Mouse (Mus musculus): Measurements from ENCODE around the gene Cfap99. TPM values are rescaled to one million over a fixed set of nuclear protein-coding genes. Genes with fewer than 3 reads are reported as not detected.

Cfap99 gene
- total RNA-seq (2022): under 1 TPM in 1 of 4 experiments, not detected in 3; 0.19 TPM

DNA sequence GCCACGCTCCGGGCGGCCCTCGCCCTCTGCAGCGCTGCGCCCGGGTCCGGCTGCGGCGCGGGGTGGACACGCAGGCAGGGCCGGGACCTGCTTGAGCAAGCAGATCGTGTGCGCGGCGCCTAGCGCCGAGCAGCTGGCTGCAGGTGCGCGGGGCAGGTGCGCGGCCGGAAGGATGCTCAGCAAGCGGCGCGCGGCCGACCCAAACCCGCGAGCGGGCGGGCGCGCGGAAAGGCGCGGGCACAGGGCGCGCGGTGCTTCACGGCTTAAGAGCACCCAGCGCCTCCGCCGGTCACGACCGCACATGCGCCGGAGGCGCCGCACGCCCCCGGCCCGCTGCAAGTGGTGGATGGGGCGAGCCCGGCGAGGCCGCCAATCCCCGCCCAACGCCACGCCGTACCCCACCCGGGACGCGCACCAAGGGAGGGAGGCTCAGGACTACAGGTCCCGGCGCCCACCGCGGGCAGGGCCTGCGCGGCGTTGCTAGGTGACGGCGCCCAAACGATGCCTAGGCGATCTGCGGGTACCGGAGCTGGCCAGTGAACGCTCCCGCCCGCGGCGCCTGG, at the start of gene Cfap99, which contains the start of gene Zfyve28:
Cfap99 (plus strand) TSS at position 447 of the 563 bp plus-strand sequence.
Zfyve28 (minus strand) TSS at position 296 of the 563 bp plus-strand sequence.
- DNase-seq: peak; percentile 46

DNA sequence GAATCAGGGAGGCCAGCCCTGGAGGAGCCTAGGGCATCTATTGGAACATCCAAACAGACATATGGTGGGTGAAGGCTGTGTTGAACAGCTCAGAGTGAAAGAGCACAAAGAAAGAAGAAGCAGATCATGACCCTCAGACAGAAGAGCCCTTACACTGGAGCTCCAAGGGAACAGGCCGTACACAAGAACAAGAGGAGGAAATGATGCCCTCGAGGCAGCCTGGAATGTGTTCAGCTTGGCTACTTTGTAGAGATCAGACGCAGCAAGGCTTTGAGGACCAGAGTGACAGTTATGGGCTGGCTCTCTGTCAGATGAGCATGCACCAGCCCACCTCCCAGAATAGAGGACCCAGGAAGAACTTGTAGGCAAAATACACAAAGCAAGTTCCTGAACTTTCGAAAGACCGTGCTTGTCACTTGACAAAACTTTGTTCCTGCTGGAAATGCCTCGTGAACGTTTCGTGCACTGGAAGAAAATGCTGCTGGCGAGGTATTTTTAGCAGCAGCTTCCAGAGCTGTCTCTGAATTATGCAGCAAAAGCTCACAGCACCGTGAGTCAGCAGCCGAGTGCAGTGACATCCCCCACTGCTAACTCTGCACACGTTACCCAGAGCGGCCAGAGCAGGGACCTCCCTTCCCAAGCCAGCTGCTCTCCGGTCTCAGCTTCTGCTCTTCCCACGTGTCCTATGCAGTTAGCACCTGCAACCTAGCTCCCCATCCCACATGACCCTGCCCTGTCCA, 46.0 kb upstream of the Cfap99 start:
- peak; percentile 66 for DNase-seq

DNA sequence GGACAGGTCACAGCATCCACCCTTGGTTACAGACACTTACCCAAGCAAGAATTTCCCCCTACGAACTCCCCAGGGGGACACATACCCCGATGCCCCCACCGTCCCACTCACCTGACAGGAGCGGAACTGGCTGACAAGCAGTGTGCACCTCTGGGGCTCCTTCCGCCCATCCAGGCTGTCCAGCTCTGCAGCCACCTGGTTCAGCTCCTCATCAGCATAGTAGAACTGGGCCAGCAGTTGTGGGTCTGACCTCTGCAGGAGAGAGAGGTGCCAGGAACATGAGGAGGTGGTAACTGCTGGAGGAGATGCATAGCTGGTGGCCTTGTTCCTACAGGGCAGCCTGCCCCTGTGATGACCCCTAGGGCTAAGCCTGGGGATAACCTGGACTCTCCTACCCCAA, 45.3 kb upstream of the Cfap99 start:
- DNase-seq: no peak

DNA sequence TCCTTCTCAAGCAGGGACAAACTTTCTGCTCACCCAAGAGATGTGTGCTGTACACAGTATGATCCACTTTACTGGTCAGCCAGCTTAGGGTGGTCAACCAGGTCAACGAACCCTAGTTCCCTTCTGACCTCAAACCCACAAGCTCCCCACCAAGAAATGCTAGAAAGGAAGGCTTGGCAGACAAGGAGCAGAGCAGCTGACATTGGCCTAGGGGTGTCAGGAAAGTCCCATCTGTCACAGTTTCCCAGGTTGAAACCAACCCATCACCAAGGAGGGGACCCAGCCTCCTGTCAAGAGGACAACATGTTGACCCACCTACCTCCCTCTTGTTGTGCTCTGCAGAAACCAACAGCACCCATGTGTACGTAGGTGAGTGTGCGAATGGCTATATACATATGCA, 42.0 kb upstream of the Cfap99 start:
- DNase-seq: no peak

DNA sequence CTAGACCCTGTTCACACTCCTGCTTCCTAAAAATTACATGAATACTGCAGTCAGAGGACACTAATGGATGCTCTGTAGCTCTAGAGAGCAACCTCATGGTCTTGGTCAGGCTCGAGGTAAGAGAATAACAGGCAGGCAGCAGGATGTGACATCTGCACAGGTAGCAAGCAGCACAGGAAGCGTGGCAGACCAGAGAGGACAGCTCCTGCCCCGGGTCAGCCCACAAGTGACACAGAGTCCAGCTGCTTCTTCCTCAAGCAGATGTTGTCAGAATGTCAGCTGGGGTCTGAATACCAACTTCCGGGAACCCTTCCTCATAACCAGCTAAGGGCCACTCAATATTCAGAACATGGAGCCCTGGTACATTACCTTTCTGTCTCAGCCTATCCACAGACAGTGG, 39.3 kb upstream of the Cfap99 start:
- DNase-seq: no peak

DNA sequence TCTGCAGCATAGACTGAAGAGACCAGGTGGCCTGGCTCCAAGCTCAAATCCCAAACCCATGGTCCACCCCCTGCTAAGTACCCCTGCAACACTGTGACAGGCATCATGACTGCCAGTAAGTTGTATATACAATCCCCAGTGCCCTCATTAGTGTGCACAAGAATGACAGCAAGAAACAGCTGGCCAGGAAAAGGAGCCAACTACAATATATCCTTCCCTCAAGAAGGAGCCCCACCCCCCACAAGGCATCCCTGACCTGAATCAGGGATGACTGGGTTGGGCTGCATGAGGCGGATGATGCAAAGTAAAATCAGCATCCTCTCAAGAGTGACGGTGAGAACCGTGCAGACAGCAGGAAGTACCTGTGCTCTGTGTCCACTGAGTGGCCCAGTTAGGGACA, 38.3 kb upstream of the Cfap99 start:
- no peak for DNase-seq

DNA sequence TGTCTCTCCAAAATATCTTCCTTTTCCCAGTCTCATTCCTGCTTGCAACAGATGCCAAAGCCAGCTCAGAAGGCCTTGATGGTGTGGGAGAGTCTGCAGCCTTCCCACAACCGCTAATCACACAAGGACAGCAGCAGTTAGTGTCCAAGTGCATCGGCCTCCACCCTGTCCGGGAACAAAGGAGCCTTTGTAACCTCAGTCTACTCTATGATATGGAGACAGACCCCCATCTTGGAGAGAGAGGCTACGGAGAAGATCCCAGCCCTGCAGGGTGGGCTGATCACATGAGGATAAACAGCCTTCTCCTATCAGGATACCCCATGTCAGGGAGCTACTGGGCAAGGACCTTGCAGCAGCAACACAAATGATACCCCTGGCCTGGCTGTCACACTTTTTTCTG, 36.6 kb upstream of the Cfap99 start:
- DNase-seq: peak; percentile 48

DNA sequence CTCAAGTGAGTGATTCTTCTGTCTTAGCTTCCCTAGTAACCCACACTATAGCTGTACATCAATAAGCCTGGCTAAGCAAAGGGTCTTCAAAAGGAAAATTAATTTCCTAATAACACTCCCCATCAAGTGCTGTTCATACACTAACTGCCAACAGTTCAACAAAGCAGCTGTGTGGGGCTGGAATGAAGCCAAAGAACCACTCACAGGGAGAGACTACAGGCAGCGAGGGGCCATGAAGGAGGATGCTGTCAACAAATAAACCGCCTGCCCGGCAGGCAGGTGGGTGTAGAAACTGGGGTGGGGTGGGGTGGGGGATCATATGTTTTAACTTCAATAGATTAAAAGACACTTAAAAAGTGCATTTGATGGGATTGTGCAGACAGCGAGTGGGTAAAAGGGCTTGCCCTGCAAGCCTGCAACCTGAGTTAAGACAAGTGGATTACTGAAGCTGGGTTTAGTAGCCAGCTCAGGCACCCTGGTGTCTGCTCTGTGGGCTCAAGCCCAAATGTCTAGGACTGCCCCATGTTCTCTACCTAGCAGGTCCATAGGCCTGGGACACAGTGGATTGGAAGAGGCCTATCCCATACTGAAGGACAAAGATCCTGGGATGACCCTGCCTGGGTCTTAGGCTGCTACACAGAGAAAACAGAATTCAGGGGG, 36.0 kb upstream of the Cfap99 start:
- no peak for DNase-seq

DNA sequence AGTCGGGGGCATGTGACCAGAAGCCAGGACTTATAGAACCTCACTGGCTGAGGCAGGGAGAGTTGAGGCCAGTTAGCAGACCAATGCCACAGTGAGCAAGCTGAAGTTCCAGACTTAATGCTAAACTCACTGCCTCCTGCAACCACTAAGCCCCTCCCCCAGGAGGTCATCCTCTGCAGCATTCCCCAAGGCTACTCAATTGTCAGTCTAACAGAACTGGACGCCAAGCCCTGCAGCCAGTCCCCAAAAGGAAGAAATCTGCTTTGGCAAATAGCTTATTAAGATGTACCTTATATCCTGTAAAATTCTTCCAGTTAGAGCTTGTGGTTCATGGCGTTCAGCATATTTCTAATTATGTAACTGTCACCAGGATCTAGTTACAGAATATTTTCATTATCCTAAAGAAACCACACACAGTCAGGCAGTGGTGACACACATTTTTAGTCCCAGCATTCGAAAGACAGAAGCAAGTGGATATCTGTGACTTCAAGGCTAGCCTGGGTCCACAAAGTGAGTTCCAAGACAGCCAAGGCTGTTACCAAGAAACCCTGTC, 35.4 kb upstream of the Cfap99 start:
- DNase-seq: no peak

DNA sequence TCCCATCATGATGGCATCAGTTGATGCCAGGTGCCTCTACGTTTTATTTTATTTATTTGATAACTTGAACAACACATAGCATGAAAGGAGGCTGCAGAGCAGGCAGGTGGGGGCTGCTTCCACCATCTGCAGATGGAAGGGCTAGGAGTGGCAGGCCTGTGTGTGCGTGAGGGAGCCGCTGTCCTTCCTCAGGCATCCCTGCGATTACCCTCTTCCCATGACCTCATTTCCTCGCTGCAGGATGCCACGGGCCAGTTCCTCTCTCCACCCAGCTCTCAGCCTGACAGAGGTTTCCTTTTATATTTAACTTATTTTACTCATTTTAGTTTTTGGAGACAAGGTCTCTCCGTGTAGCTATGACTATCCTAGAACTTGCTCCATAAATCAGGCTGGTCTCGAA, 34.1 kb upstream of the Cfap99 start:
- no peak for DNase-seq

DNA sequence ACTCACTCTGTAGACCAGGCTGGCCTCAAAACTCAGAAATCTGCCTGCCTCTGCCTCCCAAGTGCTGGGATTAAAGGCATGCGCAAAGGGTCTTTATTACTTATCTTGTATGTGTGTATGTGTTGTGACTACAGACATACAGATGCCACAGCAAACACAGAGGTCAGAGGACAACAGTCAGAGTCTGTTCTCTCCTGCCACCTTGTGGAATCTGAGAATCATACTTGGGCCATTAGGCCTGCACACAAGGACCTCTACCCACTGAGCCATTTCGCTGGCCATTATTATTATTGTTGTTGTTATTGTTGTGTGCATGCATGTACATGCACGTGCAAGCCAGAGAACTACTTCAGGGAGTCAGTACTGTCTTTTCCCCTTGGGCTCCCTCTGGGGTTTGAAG, 33.2 kb upstream of the Cfap99 start:
- DNase-seq: no peak

DNA sequence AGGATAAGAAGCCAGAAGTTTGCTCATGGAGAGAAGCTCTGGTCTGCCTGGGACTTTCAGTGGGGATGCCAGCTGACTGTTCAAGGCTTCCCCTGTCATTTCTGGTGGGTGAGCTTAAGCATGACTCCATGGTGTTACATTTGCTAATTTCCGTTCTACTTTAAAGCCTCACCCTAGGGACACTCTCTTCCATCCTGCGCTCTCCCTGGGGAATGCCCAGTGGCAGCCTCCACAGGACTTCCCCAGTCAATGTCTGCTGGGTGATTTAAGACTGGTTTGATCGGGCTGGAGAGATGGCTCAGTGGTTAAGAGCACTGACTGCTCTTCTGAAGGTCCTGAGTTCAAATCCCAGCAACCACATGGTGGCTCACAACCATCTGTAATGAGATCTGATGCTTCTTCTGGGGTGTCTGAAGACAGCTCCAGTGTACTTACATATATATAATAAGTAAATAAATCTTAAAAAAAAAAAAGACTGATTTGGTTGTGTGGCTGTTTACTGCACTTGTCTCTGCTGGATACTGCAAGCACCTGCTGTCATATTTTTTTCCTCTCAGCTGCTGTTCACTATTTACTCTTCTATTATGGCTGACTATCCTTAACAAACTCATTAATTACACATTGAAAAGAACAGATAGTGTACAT, 29.1 kb upstream of the Cfap99 start:
- no peak for DNase-seq

DNA sequence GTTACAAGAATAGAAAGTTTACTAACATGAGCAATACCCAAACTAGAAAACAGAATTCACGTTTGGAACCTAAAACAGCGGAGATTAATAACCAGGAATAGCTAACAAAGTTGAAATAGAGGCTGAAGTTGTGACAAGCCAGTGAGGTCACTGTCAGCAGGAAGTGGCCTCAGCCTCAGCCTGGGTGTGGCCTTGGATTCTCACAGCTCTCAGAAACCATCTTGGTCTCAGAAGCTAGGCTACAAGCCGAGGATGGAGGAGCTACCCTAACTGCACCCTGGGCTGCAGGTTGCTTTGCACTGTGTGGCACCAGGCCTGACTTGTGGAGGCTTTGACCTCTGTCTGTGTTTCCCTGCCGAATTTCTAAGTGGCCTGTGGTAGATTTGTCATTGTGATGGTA, 22.3 kb upstream of the Cfap99 start:
- no peak for DNase-seq

DNA sequence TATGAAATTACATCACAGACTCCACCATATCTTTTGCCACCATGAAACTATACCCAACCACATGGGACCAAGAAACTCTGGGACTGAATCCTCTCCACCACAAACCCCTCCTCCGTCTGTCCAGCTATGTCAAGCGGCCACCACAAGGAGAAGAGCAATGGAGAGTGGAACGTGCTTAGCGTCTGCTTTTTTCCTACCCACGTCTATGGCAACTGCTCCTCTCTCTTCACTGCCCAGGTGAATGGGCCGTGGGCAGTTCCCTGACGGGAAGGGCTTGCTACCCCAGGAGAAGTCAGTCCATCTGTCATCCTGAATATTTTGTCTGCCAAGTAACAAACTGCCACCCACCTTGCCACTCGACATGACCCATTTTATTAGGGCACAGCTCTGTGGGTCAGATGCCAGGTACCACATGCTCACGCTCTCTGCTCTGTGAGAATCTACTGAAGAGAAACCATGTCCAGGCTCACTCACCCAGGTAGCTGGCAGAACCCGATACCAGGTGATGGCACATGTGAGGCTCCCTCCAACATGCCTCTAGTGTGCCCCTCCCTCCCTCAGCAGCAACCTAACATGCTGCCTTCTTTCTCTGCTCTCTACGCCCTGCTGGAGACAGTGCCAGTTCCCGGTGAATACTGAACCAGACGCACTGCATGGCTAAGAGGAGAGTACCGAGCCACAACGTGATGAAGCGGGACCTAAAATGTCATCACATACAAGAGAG, 19.0 kb upstream of the Cfap99 start:
- no peak for DNase-seq

DNA sequence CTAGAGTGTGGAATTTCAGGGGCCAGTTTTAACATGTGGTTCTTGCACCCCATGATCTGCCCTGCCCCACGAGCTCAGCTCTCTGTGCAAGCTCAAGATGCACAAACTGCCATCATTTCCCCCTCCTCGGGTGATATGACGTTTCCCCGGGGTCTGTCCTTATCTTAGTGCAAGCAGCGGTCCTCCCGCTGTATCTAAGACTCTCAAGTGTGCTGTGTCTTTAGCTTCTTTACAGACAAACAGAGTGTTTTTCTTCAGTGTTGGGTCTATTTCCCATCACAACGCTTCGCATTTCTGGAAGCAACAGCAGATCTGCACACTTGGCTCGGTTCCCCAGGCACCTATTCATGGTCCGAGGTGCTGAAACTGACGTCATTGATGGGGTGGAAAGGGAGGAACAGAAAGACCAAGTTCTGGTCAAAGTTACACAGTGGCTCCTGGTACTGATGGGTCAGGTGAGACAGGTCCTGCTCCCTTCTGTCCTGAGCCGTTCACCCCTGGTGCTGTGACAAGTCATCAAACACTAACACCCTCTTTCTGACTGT, 18.4 kb upstream of the Cfap99 start:
- DNase-seq: no peak

DNA sequence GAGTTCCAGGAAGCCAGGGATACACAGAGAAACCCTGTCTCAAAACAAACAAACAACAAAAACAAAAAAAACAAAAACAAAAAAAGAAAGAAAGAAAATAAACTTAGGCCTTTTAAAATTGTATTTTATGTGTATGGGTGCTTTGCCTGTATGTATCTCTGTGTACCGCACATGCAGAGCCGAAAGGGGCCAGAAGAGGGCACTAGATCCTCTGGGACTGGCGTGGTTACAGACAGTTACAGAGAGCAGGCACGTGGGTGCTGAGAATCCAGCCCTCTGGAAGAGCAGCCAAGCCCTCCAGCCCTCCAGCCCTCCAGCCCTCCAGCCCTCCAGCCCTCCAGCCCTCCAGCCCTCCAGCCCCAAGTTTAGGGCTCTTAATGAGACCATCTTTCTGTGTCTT, 16.7 kb upstream of the Cfap99 start:
- no peak for DNase-seq

DNA sequence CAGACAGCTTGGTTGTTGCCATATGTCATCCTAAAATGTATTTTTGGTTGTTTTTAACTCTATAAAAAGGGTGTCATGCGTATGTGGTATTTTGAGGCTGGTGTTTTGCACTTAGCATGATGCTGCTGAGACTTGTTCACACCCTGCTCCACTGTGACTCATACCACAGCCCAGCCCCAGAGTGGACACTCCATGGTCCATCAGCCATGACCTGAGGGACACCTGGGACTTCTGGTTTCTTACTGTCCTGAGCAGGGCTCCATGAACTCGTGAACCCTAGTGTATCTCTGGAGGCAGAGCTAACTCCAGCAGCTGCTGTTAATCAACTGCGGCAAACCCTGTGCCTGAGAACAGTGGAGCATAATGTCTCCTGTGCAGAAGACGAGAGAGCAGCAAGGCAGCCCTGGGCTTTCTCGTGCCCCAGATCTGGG, 15.1 kb upstream of the Cfap99 start:
- no peak for DNase-seq

DNA sequence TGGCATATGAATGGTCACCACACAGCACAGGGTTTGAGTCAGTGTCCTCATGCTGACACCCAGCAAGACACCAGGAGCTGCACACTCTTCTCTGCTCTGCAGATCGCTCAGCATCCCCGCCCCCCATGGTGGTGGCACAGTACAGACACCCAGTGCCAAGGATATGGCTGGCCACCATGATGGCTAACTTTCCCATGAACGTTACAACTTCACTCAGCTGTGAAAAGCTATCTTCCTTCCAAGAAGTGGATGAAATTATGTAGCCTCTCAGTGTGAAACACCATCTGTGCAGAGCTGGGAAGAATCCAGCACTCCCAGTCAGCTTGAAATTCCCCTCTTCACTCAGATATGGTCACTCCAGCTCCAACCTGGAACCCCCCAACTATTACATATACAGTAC, 14.1 kb upstream of the Cfap99 start:
- DNase-seq: no peak

DNA sequence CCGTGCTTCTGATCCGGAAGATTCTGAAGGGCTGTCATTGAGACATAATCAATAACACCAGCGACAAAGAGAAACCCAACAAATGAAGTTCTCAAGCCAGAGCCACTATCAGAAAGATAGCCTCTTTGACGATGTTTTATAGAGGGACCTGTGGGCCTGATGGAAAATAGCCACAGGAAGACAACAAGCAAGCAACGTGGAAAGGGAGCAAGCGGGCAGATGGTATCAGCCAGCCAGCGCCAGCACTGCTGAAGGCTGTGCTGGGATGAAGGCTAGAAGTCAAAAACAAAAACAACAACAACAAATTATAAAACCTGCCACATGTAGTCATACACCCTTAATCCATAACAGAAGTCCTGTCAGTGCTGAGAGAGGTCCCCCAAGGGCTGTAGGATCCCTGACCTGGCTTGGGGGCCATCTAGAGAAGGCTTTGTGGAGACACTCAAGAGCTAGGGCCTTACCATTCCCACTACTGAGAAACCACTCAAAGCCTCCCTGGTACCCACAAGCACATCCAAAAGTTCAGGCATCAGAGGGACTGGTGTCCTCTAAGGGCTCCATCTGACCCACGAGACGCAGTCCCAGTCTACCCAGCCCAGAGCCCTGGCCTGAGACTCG, 13.6 kb upstream of the Cfap99 start:
- DNase-seq: no peak

DNA sequence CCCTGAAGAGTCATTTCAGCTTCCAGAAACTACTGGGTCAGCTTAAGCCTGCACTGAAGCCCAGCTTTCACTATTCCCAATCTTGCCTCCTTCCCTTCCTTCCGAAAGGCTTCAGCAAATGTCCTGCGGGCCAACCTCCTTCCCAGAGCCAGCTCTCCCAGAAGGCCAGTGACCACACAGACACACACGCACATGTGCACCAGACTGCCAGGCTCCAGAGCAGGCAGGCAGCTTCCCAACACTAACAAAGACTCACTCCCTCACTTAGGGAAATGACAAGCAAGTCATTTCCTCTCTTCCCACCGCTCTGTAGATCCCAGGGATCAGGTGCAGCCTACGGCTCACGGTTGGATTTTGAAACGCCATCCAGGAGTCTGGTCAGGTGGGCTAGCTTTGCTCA, 12.2 kb upstream of the Cfap99 start:
- no peak for DNase-seq

DNA sequence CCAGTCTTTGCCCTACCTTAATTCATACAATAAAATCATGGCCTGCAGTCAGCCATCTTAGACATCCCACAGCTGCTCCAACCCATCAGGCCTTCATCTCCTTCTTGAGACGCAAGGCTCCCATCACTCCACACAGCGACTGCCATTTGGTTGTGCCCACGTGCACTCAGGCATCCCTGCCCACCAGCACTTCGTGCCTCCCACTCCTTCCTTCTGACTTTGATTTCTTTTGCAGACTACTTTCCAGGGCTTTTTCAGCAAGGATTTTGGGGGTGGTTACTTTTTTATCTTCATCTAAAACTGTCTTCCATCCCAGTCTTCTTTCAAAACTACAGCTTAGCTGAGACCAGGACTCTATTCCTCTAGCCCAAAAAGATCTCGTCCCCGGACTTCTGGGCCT, 11.7 kb upstream of the Cfap99 start:
- no peak for DNase-seq

DNA sequence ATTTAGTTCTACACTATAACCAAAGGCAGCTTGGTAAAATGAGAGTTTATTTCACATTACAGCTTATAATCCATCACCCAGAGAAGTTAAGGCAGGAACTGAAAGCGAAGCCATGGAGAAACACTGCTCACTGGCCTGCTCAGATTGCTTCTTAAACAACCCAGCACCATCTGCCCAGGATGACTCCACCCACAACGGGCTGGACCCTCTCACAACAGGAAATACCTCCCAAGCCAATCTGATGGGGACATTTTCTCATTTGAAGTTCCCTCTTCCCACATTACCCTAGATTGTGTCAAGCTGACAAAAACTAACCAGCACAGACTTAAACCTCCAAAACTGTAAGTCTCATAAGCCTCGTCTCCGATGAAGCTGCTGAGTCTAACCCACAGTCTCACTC, 10.3 kb upstream of the Cfap99 start:
- no peak for DNase-seq
